Mouse (Mus musculus): ENCODE data around the gene Gm49373.

Gene Gm49373

GRCm38 (mm10) chr9:21028560-21029110, 44.3 kb downstream of the Gm49373 start:
- WGBS: 81% methylated on average over 6 of the region's 6 CpGs

GRCm38 (mm10) chr9:21027774-21028290, 45.1 kb downstream of the Gm49373 start:
- 66% methylated on average over 8 of the region's 8 CpGs for WGBS

GRCm38 (mm10) chr9:21026849-21027248, 46.0 kb downstream of the Gm49373 start:
- WGBS: 82% methylated on average over 12 of the region's 12 CpGs

- WGBS: 82% methylated on average over 19 of the region's 19 CpGs
Measured at GRCm38 (mm10) chr9:21025258-21025810, 47.6 kb downstream of the Gm49373 start.

GRCm38 (mm10) chr9:21022726-21023125, 50.2 kb downstream of the Gm49373 start:
- WGBS: 85% methylated on average over 1 of the region's 1 CpGs

GRCm38 (mm10) chr9:21022288-21022687, 50.6 kb downstream of the Gm49373 start:
- WGBS: 64% methylated on average over 6 of the region's 6 CpGs

GRCm38 (mm10) chr9:21021363-21021762, 51.5 kb downstream of the Gm49373 start:
- 89% methylated on average over 3 of the region's 3 CpGs for WGBS

GRCm38 (mm10) chr9:21018600-21018999, 54.3 kb downstream of the Gm49373 start:
- WGBS: 88% methylated on average over 2 of the region's 2 CpGs

GRCm38 (mm10) chr9:21017177-21017575, 55.7 kb downstream of the Gm49373 start:
- 40% methylated on average over 4 of the region's 4 CpGs for WGBS

- WGBS: 11% methylated on average over 17 of the region's 17 CpGs
Measured at GRCm38 (mm10) chr9:21016331-21017176, 56.3 kb downstream of the Gm49373 start.

- whole genome bisulfite sequencing: 2% methylated on average over 30 of the region's 30 CpGs
Measured at GRCm38 (mm10) chr9:21015571-21016130, 57.2 kb downstream of the Gm49373 start, which contains the start of gene Icam1. Gene Icam1, plus strand, starts transcription at chr9:21015985.

GRCm38 (mm10) chr9:21014691-21015570, 58.0 kb downstream of the Gm49373 start:
- WGBS: 16% methylated on average over 29 of the region's 29 CpGs
